Mouse (Mus musculus): ENCODE data around the gene Ergic1.

The Ergic1 gene

DNA sequence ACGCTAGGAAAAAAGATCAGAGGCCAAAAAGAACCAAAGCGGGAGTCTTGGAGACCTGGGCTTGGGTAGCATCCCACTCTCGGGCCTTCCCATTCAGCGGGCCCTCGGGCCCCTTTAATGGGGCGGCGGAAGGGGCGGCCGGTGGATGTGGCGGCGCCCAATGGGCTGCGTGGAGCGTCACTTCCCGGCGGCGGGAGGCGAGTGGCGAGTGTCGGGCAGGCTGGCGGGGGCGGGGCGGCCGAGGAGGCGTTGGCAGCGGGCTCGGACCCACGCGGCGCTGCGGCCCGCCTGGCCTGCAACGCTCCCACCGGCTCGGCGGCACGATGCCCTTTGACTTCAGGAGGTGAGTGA is at the start of gene Ergic1:
TSS of gene Ergic1 (plus strand) at position 200 of the 351 bp plus-strand sequence.
- DNase-seq: peak; percentile 90

DNA sequence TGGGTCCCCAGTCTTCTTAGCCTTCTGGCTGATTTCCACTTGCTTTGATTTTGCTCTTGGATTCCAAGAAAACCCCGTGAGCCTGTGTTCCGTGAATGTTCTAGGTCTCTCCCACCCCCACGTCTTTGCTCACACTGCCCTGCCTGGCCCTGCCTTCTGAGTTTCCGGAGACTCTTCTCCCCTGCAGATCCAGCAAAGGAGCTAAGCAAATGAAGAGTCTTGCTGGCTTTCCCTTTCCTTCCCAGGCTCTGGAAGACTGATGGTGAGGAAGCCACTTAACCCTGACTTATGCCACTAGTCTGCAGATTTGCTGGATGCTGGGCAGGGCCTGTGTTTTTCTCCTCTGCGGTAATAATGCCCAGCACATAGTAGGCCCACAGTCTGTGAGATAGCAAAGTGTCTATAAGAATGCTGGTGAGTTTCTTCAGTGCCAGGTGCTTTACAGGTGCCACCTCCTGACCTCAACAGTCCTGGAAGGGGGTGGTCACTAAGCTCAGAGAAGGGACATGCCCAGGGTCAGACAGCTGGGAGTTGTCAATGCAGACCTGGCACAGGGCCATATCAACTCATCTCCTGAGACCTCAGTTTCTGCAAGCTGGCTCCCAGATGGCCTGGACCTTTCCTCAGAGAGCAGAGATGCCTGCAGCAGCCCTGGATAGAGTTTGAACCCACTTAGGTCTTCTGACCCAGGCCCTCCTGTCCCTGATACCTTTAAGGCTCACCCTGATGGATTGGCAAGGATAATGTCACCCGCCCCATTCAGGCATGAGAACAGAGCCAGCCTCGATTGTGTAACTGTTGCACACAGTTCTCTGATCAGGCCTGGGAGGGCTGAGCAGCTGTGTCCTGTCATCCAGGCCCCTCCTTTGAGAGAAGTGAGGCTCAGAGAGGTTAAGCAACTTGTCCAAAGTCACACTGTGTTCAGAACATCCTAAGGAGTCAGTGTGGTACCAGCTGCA is 49.2 kb upstream of the Ergic1 start:
- DNase-seq: peak; percentile 31

DNA sequence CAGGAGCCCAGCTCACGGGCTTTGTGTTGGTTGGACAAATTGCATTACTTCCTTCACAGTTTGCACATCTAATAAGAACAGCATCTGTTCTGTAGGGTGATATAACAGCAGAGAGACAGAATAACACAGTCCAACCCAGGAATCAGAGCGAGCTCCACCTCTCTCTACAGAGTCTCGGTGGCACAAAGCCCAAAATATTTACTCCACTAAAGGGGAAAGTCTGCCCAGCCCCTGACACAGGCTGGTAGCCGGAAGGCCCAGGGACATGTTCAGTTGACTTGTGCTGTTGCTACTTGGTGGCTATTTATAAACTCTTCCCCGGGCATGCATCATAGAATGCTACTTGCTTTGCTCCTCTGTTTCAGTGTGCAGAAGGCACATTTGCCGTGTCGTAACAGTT is 48.3 kb upstream of the Ergic1 start:
- DNase-seq: no peak

DNA sequence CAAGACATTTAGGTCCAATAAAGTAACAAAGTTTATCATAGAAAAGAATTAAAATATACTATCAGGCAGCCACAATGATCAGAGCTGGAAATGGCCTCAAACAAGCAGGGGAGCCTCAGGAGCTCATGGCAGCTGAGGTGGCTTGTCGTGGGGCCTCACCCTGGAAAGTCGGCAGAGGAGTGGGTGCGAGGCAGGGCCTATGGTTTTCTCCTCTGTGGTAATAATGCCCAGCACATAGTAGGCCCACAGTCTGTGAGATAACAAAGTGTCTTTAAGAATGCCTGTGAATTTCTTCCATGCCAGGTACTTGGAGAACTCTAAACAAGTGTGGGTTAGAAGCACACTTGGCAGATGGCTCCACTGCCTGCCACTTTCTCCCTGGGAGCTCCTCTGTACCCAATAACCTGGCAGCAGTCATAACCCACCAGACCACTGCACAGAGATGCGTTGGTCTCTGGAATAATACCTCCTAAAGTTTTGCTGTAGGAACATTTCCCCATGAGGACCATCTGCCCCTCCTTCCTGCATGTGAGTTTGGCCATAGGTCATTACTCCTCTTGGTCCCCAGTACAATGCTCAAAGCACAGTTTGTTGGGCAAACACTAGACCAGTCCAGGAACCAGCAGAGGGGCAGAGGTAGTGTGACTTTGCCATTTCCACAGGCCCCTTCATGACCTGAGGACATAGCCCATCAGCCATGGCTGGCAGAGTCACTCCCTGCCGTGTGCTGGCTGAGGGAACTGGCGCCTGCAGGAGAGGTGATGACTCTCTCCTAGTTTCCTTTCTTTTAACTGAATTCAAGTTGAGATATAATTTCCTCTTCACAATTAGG is 47.6 kb upstream of the Ergic1 start:
- no peak for DNase-seq

DNA sequence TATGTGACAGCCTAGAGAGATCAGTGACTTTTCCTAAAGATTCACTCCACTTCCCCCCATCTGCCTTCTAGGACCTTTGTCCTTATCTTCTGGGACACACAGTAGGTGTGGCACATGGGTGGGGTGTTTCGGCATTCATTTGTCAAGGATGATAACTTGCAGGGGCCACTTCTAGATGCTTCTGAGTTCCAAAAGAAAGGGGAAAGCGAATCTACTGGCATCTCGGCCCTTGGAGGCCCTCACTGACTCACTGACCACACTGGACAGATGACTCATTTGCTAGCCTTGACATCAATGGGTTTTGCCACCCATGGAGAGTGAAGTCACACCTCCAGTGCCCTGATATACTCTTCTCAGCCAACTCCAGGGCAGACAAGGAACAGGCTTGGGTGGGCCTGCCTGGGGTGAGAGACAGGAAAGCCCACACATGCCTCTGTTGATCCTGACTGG is 46.7 kb upstream of the Ergic1 start:
- DNase-seq: no peak

DNA sequence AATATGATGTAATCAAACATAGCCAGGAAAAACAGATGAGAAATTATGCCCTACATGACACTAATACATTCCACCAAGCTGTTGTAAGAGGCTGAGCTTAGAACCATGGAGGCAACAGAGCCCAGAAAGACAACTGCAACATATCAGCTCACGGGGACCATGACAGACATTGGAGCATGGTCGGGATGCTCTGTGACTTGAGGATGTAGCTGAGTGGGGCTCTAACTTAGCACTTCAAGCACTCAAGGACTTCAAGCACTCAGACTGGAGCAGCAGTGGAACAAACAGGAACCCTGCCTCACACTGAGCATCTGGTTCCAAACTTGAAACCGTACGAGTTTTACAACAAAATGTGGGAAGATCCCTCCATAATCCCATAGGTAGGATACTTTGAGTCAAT is 45.6 kb upstream of the Ergic1 start:
- no peak for DNase-seq

DNA sequence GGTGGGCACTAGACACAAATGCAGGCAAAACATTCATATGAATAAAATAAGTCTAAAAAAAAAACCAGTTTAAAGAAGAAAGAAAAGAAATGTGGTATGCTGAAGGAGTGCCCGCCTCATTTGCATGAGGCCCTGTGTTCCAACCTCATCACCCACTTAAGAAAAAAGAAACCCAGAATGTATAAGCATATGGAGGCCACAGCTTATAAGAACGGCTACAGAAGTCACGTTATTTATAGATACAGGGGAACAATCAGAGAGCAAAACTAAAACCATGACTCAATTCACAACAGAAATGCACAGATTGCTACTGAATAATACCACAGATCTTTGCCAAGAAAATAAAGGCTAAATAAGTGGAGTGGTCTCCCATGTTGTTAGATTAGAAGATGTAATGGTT is 43.0 kb upstream of the Ergic1 start:
- no peak for DNase-seq

DNA sequence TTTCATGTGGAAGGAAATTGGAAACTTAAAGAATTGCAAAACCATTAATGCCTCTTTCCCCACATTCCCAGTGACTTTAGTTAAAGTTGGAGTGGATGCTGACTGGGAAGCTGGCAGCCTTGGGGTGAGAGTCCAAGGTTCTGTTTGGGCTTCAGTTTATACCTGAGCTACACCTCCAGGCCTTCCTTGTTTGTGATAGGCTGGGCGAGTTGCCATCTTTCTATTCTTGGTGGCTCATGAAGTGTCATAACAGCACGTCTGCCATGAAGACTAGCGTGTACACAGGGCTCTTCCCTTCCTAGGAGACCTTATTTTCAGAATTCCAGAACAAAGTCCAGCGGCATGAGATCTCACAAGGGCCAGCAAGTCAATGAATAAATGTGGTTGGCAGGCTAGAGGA is 38.6 kb upstream of the Ergic1 start:
- DNase-seq: no peak

DNA sequence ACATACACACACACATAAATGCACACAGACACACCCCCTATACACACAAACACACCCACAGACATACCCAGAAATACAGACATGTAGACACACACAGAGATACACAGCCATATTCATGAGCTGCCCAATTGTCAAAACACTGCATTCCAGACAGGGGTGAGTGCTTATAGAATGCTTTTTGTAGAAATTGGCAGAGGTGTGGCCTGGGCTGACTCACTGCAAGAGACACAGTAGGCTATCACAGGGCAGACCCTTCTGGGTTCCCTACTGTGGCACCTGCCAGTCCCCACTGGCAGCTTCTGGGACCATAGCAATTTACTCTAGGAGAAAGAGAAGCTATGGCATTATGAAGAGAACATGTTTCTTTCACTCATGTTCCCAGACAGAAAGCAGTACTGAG is 37.0 kb upstream of the Ergic1 start:
- no peak for DNase-seq

DNA sequence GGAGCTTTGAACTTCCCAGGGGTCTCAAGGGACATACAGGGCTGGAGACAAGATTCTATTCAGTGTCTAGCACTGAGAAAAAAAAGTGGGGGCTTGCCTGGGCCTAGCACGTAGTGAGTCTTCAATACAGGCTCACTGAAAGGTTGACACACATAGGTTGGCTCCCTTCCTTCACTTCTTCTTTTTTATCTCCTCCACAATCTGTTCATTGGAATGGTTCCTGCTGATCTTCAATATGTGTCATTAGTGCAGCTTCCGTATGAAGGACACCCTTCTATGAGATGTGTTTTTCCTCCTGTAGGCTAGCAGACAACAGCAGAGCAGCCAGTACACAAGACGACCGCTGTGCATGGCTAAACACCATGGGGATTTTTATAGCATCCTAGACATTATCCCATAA is 36.5 kb upstream of the Ergic1 start:
- no peak for DNase-seq

DNA sequence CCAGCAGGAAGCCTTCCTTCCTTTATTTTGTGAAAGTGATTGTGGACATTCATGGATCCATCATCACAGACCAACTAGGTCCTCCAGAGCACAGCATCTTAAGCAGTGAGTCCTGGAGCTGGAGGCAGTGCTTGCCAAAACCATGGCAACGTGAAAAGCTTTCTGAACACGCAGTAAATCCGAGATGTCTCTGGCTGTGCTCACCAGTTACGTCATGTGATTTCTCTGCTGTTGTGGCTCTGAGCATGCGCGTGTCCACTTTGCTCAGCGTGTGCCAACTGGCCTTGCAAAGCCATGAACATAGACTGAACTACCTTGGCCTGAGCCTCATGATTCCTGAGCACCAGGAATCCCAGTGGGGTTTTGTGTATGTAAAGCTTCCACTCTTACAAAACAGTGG is 36.0 kb upstream of the Ergic1 start:
- DNase-seq: peak; percentile 80

DNA sequence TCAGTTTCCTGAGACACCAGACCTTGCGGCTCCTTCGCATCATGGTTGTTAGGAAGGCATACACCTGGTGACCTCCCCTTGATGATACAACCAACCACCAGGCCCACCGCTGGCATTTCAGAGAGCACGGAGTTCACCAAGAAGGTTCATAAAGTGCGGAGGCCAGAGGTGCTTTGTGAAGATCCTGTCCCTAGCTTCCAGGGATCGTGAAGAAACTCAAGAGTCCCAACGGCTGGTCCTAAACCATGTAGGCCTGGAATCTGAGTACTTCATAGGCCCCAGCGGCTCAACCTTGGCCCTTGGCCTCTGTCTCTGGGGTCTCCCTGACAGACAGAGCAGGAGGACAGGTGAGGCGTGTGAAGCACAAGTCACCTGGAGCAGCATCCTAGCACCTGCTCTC is 34.0 kb upstream of the Ergic1 start:
- DNase-seq: no peak

DNA sequence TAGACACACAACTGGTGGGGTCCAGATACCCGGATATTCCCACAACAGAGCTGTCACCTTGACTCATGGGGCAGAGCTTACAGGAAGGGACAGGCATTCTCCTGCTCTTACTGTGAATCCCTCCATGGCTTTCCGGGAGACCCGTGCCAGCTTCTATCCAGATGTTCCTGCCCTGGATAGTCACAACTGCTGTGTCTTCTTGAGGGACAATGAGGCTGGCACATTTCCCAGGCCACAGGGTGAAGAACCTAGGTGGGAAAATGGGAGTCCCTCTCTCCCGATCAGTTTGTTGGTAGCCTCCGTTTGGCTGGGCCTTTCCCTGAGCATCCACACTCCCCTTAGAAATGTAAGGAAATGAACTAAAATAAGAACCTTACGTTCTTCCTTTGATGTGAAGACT is 32.5 kb upstream of the Ergic1 start:
- no peak for DNase-seq

DNA sequence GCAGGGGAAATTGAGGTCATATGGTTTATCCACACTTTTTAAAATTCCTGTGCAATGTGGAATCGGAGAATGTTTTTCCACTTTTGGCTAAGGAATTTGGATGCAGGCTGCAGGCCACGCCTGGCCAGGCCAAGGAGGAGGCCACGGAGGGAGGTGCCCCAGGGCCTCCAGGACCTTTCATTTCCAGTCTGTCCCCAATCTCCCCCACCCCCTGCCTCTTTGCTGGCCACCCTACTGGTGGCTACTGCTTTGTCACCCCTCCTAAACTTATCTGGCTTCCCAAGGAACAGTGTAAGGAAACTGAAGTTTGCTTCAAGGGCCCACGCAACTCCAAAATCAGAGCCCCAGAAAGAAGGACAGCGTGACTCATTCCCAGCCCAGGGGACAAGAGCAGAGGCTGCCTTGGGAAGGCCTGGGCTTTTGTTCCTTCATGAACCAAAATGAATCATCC is 31.5 kb upstream of the Ergic1 start:
- DNase-seq: no peak

DNA sequence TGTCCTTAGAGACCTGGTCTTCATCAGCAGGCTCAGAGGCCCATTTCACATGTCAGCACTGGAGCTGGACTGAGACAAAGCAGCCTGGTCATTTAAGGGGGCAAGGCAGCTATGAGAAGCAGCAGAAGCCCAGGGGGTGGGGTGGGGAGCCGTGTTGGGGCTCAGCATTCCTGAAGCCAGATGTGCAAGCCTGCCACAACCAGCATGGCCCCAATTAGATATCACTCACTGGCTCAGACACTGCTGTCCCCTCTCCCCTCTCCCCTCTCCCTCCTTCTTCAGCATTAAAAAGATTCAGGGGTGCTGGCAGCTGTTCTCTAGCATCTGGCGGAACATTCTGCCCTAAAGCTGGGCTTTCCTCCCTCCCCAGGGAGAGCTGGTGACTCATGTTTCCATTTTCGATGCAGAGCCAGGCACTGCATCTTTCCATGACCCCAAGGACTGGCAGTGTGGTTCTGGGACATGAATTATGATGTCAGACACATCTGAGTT is 30.7 kb upstream of the Ergic1 start:
- peak; percentile 24 for DNase-seq

DNA sequence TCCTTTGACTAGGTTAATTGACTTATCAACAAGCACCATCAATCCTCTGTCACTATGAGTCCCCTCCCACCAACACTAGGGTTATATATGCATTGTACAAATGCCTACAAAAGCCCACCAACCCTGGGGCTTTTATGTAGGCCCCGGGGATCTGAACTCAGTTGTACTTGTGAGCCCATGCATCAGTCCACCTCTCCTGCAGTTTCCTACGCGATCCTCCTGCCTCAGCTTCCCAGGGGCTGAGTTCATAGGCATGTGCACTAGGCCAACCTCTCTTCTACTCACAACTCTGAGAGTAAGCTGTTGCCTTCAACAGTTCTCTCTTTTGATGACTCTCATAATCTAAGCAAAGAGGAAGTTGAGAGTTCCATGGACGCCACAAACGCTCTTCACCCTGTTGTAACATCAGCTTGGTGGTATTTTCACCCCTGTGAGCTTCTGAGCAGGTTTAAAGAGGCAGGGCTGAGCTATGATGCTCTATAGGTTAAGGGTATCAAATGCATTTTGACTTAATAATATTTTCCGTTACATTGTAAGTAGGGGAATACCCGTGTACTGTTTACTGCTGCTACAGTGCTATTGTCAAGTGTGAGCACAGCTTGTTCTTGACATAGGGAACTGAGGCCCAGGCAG is 29.8 kb upstream of the Ergic1 start:
- DNase-seq: no peak

DNA sequence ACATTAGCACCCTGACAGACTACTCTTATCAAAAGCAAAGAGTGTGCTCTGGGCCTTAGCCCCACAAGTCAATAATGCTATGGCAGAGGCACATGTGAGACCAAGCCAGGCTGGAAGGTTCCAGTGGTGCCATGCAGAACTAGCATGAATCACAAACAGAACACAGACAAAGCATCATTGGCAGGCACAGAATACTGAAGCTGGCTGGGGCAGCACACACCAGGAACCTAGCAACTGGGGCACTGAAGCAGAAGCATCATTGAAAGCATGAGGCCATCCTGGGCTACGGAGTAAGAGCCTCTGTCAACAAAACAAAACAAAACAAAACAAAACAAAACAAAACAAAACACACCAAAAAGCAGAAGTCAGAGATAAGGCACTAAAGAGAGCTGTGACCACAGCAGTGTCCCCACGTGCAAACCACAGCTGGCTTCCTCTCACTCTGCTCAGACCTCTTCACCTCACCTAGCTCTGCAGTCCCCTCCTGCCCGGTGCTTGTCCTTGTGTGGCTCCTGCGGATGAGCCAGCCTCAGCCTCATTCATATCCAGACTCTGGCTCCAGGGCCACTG is 28.7 kb upstream of the Ergic1 start:
- no peak for DNase-seq

DNA sequence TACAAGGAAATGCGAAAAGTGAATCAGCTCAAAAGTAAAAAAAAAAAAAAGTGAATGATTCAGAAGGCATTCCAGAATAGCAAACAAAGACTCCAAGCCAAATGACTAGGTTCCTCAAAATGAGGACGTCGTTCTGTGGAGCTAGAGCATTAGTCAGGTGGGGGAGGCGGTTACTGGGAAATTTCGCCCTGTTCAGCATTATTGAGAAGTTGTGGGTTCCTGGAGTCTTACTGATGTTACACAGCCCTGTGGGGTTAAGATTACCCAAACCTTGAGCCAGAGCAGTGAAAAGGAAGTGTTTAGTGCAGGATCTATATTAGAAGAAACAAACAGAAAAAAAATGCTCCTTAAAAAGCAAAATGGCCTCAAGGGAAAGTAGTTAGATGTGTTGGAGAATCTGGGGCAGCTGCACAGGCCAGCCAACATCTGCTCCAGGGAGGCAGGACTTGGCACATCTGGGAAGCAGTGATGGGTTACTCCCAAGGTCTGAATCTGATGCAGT is 27.4 kb upstream of the Ergic1 start:
- peak; percentile 26 for DNase-seq

DNA sequence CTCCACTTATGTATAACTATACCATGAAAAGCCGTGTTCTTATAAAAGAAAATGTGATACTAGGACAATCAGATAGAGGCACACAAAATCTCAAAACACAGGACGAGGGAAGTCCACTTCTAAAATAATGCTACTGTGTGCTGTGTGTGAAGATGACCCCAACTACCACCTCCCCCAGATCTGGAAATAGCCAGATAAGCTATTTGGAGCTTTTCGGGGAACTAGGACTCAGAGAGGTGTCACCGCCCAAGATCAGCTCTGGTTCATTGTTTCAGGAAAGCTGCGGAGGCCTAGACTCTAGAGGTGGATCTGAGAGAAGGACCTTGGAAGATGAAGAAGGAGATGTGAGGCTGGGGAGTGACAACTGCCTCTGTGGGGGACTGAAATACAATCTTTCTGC is 26.6 kb upstream of the Ergic1 start:
- no peak for DNase-seq

DNA sequence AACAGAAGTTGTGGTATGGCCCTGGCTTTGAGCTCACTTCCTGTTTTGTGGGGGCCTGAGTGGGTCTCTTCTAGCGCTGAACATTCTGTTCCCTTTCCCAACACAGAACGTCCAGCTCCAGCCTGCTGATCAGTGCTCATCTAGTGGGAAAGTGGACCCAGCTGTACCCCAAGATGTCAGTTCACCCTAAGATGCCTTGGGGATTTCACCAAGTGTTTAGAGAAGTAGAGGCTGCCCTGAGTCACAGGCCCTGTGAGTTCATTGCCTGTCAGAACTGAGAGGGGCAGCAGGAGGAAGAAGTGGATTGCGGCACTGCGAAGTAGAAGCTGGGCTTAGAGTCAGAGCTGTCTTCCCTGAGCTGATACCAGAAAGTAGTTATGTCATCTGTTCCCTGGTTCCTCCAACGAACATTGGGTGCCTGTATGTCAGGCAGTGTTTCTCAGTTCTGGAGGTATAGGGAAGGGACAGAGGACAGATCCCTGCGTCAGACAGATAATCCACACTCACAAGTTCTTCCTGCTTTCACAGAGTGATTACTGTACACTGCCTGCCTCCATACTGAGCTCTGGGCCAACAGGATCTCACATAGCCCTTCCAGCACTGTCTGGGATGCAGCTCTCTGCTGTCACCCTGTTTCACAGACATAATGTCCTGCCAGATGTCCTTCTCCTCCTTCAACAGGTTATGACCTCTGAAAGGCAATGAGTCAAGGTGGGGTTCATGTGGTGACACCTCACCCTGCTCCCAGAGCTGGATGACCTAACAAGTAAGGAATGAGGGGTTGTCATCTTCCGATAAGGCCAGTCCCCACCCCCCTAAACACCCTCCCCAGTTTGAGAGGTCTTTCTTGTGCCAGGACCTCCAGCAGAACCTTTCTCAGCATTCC is 25.8 kb upstream of the Ergic1 start:
- DNase-seq: peak; percentile 28

DNA sequence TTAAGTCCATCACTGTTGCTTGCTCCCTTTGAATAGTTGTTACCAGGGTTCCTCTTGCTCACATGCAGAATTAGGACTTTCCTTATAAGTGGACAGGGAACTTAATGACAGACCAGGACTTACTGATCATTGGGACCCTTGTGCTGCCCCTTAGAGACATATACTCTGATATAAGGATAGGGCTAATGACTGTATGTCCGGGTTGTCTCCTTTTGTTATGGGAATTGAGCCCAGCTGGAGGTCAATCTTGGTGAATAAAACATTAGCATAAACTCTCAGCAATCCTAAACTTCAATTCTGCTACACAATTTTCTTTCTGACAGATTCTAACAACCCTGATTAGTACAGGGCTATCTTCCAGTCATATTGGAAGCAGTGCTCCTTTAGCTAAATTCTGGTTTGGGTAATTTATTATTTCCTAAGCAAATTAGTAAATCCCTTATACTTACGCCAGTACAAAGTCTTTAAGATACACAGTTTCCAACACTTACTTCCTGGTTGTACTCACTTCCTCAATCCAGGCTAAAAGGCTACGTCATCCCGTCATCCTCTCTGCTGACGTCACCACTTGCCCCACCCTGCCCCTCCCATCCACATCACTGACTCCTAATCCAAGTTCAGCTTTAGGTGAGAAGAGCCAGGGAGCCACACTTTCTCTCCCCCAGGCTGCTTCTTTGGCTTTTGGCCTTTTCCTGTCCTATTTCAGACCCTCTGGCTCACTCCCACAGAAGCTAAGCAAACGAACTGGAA is 23.4 kb upstream of the Ergic1 start:
- DNase-seq: no peak

Data from layer of hippocampus, adult 9-11 months (tissue).